Mouse (Mus musculus): ENCODE measurements around the gene Rab11fip5. TPM values are rescaled to one million over a fixed set of nuclear protein-coding genes. Genes with fewer than 3 reads are reported as not detected.

Rab11fip5 gene
- polyA plus RNA-seq, 1 experiment: 13.5 TPM

- no peak overlapping the region for H3K4me3 ChIP-seq (ENCODE audit: control insufficient read depth, insufficient read depth, low read length)
These were observed 28.3 kb downstream of the Rab11fip5 start for GRCm38 (mm10) chr6:85346028-85346634.

GRCm38 (mm10) chr6:85344929-85345328 is 29.5 kb downstream of the Rab11fip5 start:
- Histone ChIP-seq H3K4me3 (ENCODE audit: control insufficient read depth, insufficient read depth, low read length) (no peak overlapping the region), H3K27ac (ENCODE audit: control insufficient read depth, insufficient read depth, low read length) (no peak overlapping the region), H3K27me3 (ENCODE audit: control insufficient read depth, insufficient read depth, low read length) (no peaks in the 10 kb centered on the region; the same call in 1 of the 2 replicates), H3K36me3 (ENCODE audit: control insufficient read depth, insufficient read depth, low read length) (no peaks in the 10 kb centered on the region), H3K4me1 (replicated peaks; ENCODE audit: control insufficient read depth, insufficient read depth, low read length) (no peaks in the 10 kb centered on the region)
- no peak for DNase-seq
- TF ChIP-seq CTCF (IDR thresholded peaks at IDR 0.05; ENCODE audit: borderline replicate concordance, control insufficient read depth, extremely low read depth, insufficient read depth, low read length, poor library complexity): no peak
- no peak for TF ChIP-seq POLR2A (IDR thresholded peaks at IDR 0.05; ENCODE audit: control insufficient read depth, extremely low read depth, insufficient read depth, low read length, poor library complexity)

More at GRCm38 (mm10) chr6:85346028-85346634, 28.3 kb downstream of the Rab11fip5 start:
- Histone ChIP-seq H3K27me3 (ENCODE audit: control insufficient read depth, insufficient read depth, low read length) (no peaks in the 10 kb centered on the region; the same call in 1 of the 2 replicates), H3K4me1 (replicated peaks; ENCODE audit: control insufficient read depth, insufficient read depth, low read length) (no peaks in the 10 kb centered on the region), H3K36me3 (ENCODE audit: control insufficient read depth, insufficient read depth, low read length) (no peaks in the 10 kb centered on the region), H3K27ac (ENCODE audit: control insufficient read depth, insufficient read depth, low read length) (no peak overlapping the region)
- DNase-seq: peak; percentile 78
- 55% methylated on average over 6 of the region's 6 CpGs for WGBS
- TF ChIP-seq CTCF (IDR thresholded peaks at IDR 0.05; ENCODE audit: borderline replicate concordance, control insufficient read depth, extremely low read depth, insufficient read depth, low read length, poor library complexity) (peak; percentile 31; the same call in 1 of the 2 replicates), POLR2A (IDR thresholded peaks at IDR 0.05; ENCODE audit: control insufficient read depth, extremely low read depth, insufficient read depth, low read length, poor library complexity) (no peak)

- no peak for DNase-seq
- H3K27me3 ChIP-seq (ENCODE audit: control insufficient read depth, insufficient read depth, low read length): no peaks in the 10 kb centered on the region; the same call in 1 of the 2 replicates
- TF ChIP-seq POLR2A (IDR thresholded peaks at IDR 0.05; ENCODE audit: control insufficient read depth, extremely low read depth, insufficient read depth, low read length, poor library complexity): no peak
- TF ChIP-seq CTCF (IDR thresholded peaks at IDR 0.05; ENCODE audit: borderline replicate concordance, control insufficient read depth, extremely low read depth, insufficient read depth, low read length, poor library complexity): no peak
- no peaks in the 10 kb centered on the region for H3K4me1 ChIP-seq (replicated peaks; ENCODE audit: control insufficient read depth, insufficient read depth, low read length)
- no peak overlapping the region for H3K4me3 ChIP-seq (ENCODE audit: control insufficient read depth, insufficient read depth, low read length)
- no peak overlapping the region for H3K27ac ChIP-seq (ENCODE audit: control insufficient read depth, insufficient read depth, low read length)
- 97% methylated on average over 8 of the region's 8 CpGs for WGBS
- no peaks in the 10 kb centered on the region for H3K36me3 ChIP-seq (ENCODE audit: control insufficient read depth, insufficient read depth, low read length)
These were observed 31.4 kb downstream of the Rab11fip5 start for GRCm38 (mm10) chr6:85343027-85343426.

- Histone ChIP-seq H3K36me3 (ENCODE audit: control insufficient read depth, insufficient read depth, low read length) (no peaks in the 10 kb centered on the region), H3K4me3 (ENCODE audit: control insufficient read depth, insufficient read depth, low read length) (no peak overlapping the region), H3K27me3 (ENCODE audit: control insufficient read depth, insufficient read depth, low read length) (no peaks in the 10 kb centered on the region; the same call in 1 of the 2 replicates), H3K4me1 (replicated peaks; ENCODE audit: control insufficient read depth, insufficient read depth, low read length) (no peaks in the 10 kb centered on the region), H3K27ac (ENCODE audit: control insufficient read depth, insufficient read depth, low read length) (no peak overlapping the region)
- 94% methylated on average over 13 of the region's 13 CpGs for WGBS
- TF ChIP-seq POLR2A (IDR thresholded peaks at IDR 0.05; ENCODE audit: control insufficient read depth, extremely low read depth, insufficient read depth, low read length, poor library complexity): no peak
- no peak for TF ChIP-seq CTCF (IDR thresholded peaks at IDR 0.05; ENCODE audit: borderline replicate concordance, control insufficient read depth, extremely low read depth, insufficient read depth, low read length, poor library complexity)
- no peak for DNase-seq
These were observed 32.5 kb downstream of the Rab11fip5 start for GRCm38 (mm10) chr6:85341814-85342501.

DNA sequence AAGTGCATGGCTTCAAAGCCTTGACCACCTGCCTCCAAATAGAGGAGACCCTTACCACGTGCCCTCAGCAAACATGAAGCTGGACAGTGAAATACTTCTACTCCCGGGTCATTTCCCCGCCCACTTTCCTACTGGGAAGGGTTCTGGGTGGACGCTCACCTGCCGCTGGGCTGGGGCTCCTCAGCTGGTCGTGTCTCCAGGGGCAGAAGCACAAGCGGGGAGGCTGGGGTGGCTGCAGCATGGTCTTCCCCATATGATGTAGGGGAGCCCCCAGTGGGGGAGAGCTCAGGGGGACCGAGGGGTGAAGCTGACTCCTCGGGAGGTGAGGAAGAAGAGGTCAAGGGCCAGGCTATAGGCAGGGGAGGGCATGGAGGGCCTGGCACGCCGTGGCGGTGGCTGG is 34.2 kb downstream of the Rab11fip5 start:
- 90% methylated on average over 12 of the region's 12 CpGs for WGBS
- Histone ChIP-seq H3K4me3 (ENCODE audit: control insufficient read depth, insufficient read depth, low read length) (no peak overlapping the region), H3K27ac (ENCODE audit: control insufficient read depth, insufficient read depth, low read length) (no peak overlapping the region), H3K27me3 (ENCODE audit: control insufficient read depth, insufficient read depth, low read length) (no peaks in the 10 kb centered on the region), H3K36me3 (ENCODE audit: control insufficient read depth, insufficient read depth, low read length) (no peaks in the 10 kb centered on the region), H3K4me1 (replicated peaks; ENCODE audit: control insufficient read depth, insufficient read depth, low read length) (no peaks in the 10 kb centered on the region)
- no peak for TF ChIP-seq POLR2A (IDR thresholded peaks at IDR 0.05; ENCODE audit: control insufficient read depth, extremely low read depth, insufficient read depth, low read length, poor library complexity)
- TF ChIP-seq CTCF (IDR thresholded peaks at IDR 0.05; ENCODE audit: borderline replicate concordance, control insufficient read depth, extremely low read depth, insufficient read depth, low read length, poor library complexity): no peak
- DNase-seq: no peak

GRCm38 (mm10) chr6:85339273-85339901 is 35.0 kb downstream of the Rab11fip5 start:
- no peaks in the 10 kb centered on the region for H3K36me3 ChIP-seq (ENCODE audit: control insufficient read depth, insufficient read depth, low read length)

More at GRCm38 (mm10) chr6:85339273-85339901, 35.0 kb downstream of the Rab11fip5 start:
- WGBS: 67% methylated on average over 1 of the region's 1 CpGs
- no peaks in the 10 kb centered on the region for H3K4me1 ChIP-seq (replicated peaks; ENCODE audit: control insufficient read depth, insufficient read depth, low read length)
- H3K27me3 ChIP-seq (ENCODE audit: control insufficient read depth, insufficient read depth, low read length): no peaks in the 10 kb centered on the region
- H3K4me3 ChIP-seq (ENCODE audit: control insufficient read depth, insufficient read depth, low read length): no peak overlapping the region
- peak; percentile 68 for DNase-seq
- TF ChIP-seq POLR2A (IDR thresholded peaks at IDR 0.05; ENCODE audit: control insufficient read depth, extremely low read depth, insufficient read depth, low read length, poor library complexity) (no peak), CTCF (IDR thresholded peaks at IDR 0.05; ENCODE audit: borderline replicate concordance, control insufficient read depth, extremely low read depth, insufficient read depth, low read length, poor library complexity) (0 out of 2 replicates have a peak, but pooled peaks have one; percentile 28)
- H3K27ac ChIP-seq (ENCODE audit: control insufficient read depth, insufficient read depth, low read length): no peak overlapping the region

All from thymus, adult 2 months (tissue).